In genomic region chr3:66980111-66980975, GRCm38 (mm10) we compare ENCODE assay signal across 9 mouse cellular contexts. TPM values are rescaled to one million over a fixed set of nuclear protein-coding genes. Genes with fewer than 3 reads are reported as not detected.
A peak's percentile ranks its signal among the peaks of the same experiment; 100 is the strongest.
DNase-seq lines count a peak whose midpoint lies in the region; ATAC-seq and TF ChIP-seq lines count a peak whose summit lies in the region.
"Had no signal": no experiment of that assay in that cellular context is flagged by ENCODE, and none has a peak within 500 bp of the region (broad histone marks: within the 10 kb centered on the region; RNA-seq: fewer than 3 reads in every experiment).

No protein-coding gene starts in this region.

- H3K4me1 ChIP-seq in kidney, embryonic 15.5 days: peaks cover 35% of the 10 kb centered on the region
- peaks cover 23% of the 10 kb centered on the region for H3K4me1 ChIP-seq in embryonic facial prominence, embryonic 15.5 days
- H3K4me1 ChIP-seq in kidney, embryonic 16.5 days (ENCODE audit: insufficient read depth, low read length): peaks cover 18% of the 10 kb centered on the region
- H3K4me1 ChIP-seq in neural tube, embryonic 13.5 days (replicated peaks): peaks cover 29% of the 10 kb centered on the region

- no peak overlapping the region for H3K9ac ChIP-seq in kidney, embryonic 15.5 days
- peak overlapping the region; percentile 42 for H3K9ac ChIP-seq in embryonic facial prominence, embryonic 15.5 days
- no peak overlapping the region for H3K9ac ChIP-seq in kidney, embryonic 16.5 days (replicated peaks; ENCODE audit: low read length)
- H3K9ac ChIP-seq in neural tube, embryonic 13.5 days: peak overlapping the region; percentile 63

- ATAC-seq in kidney, embryonic 15.5 days (replicated peaks; ENCODE audit: low FRiP score): no peak
- no peak for ATAC-seq in embryonic facial prominence, embryonic 15.5 days (ENCODE audit: insufficient number of reproducible peaks, low FRiP score, low TSS enrichment, low read depth)
- peak; percentile 9; the same call in 1 of the 2 replicates for ATAC-seq in kidney, embryonic 16.5 days (ENCODE audit: low FRiP score, low TSS enrichment)
- ATAC-seq in neural tube, embryonic 13.5 days (ENCODE audit: low read depth): no peak
- no peak for ATAC-seq in erythroblast, adult 5-6 weeks (replicated peaks; ENCODE audit: low FRiP score, poor library complexity, severe bottlenecking)

- peak overlapping the region; percentile 51 for H3K4me3 ChIP-seq in kidney, embryonic 15.5 days (replicated peaks)
- H3K4me3 ChIP-seq in embryonic facial prominence, embryonic 15.5 days (replicated peaks): peak overlapping the region; percentile 60
- H3K4me3 ChIP-seq in kidney, embryonic 16.5 days (ENCODE audit: low read length): peak overlapping the region; percentile 51
- peak overlapping the region; percentile 43 for H3K4me3 ChIP-seq in neural tube, embryonic 13.5 days
- H3K4me3 ChIP-seq in layer of hippocampus, adult 2 months: no peak overlapping the region

- no peak for TF ChIP-seq CTCF in layer of hippocampus, adult 2 months (conservative IDR thresholded peaks at IDR 0.05)

- H3K27ac ChIP-seq in kidney, embryonic 15.5 days: no peak overlapping the region
- peak overlapping the region; percentile 85 for H3K27ac ChIP-seq in embryonic facial prominence, embryonic 15.5 days (replicated peaks)
- no peak overlapping the region for H3K27ac ChIP-seq in kidney, embryonic 16.5 days (ENCODE audit: low read length)
- peak overlapping the region; percentile 64; the same call in 1 of the 2 replicates for H3K27ac ChIP-seq in neural tube, embryonic 13.5 days (replicated peaks)
- no peak overlapping the region for H3K27ac ChIP-seq in layer of hippocampus, adult 2 months
- H3K27ac ChIP-seq: macrophage had no signal

- WGBS in kidney, embryonic 15.5 days: 1% methylated on average over 29 of the region's 29 CpGs
- 2% methylated on average over 29 of the region's 29 CpGs for WGBS in embryonic facial prominence, embryonic 15.5 days
- WGBS in kidney, embryonic 16.5 days: 2% methylated on average over 29 of the region's 29 CpGs
- 2% methylated on average over 29 of the region's 29 CpGs for WGBS in neural tube, embryonic 13.5 days

- DNase-seq in kidney, postnatal 14 days: no peak
- DNase-seq in layer of hippocampus, adult 2 months (ENCODE audit: low spot score in 2 of 2): no peak
- no peak for DNase-seq in right cerebral cortex, adult 2 months (ENCODE audit: low spot score in 2 of 2)

- no peaks in the 10 kb centered on the region for H3K9me3 ChIP-seq in kidney, embryonic 15.5 days (replicated peaks)
- H3K9me3 ChIP-seq in embryonic facial prominence, embryonic 15.5 days (replicated peaks): no peaks in the 10 kb centered on the region
- no peaks in the 10 kb centered on the region for H3K9me3 ChIP-seq in kidney, embryonic 16.5 days (ENCODE audit: low read length)
- H3K9me3 ChIP-seq in neural tube, embryonic 13.5 days: no peaks in the 10 kb centered on the region

- peak overlapping the region; percentile 88 for H3K4me2 ChIP-seq in kidney, embryonic 15.5 days
- H3K4me2 ChIP-seq in embryonic facial prominence, embryonic 15.5 days (replicated peaks): peak overlapping the region; percentile 85
- H3K4me2 ChIP-seq in kidney, embryonic 16.5 days (replicated peaks; ENCODE audit: low read depth, low read length): peak overlapping the region; percentile 62
- peak overlapping the region; percentile 60 for H3K4me2 ChIP-seq in neural tube, embryonic 13.5 days

- no peaks in the 10 kb centered on the region for H3K36me3 ChIP-seq in kidney, embryonic 15.5 days
- no peaks in the 10 kb centered on the region for H3K36me3 ChIP-seq in embryonic facial prominence, embryonic 15.5 days
- H3K36me3 ChIP-seq in kidney, embryonic 16.5 days (ENCODE audit: insufficient read depth, low read length): no peaks in the 10 kb centered on the region
- no peaks in the 10 kb centered on the region for H3K36me3 ChIP-seq in neural tube, embryonic 13.5 days

- peaks cover 82% of the 10 kb centered on the region for H3K27me3 ChIP-seq in kidney, embryonic 15.5 days
- peaks cover 55% of the 10 kb centered on the region for H3K27me3 ChIP-seq in embryonic facial prominence, embryonic 15.5 days
- peaks cover 76% of the 10 kb centered on the region for H3K27me3 ChIP-seq in kidney, embryonic 16.5 days (ENCODE audit: insufficient read depth, low read length)
- H3K27me3 ChIP-seq in neural tube, embryonic 13.5 days: peaks cover 88% of the 10 kb centered on the region

RNA-seq across cellular contexts. Expression of gene Rsrc1, which starts 0.8 kb away (rescaled TPM):
- 31.2 and 32.1 TPM in 2 replicates for polyA plus RNA-seq in kidney, embryonic 15.5 days (2015; fragmentation: Nextera tagmentation; extraction: Ambion mirVana)
- polyA plus RNA-seq in embryonic facial prominence, embryonic 15.5 days (2015; fragmentation: Nextera tagmentation; extraction: Ambion mirVana): 38.4 and 39.6 TPM in 2 replicates
- polyA plus RNA-seq in kidney, embryonic 16.5 days (2015; fragmentation: Nextera tagmentation; extraction: Ambion mirVana): 28.3 and 28.9 TPM in 2 replicates
- polyA plus RNA-seq in neural tube, embryonic 13.5 days (2015; fragmentation: Nextera tagmentation; extraction: Ambion mirVana): 34.5 and 39.0 TPM in 2 replicates
- total RNA-seq in erythroblast, adult 5-6 weeks (2015; ENCODE audit: low replicate concordance): 5.0 and 6.7 TPM in 2 replicates
- 4.2 and 6.8 TPM in 2 replicates for total RNA-seq in erythroblast, adult 5-6 weeks (2017; ENCODE audit: low replicate concordance)
- total RNA-seq in layer of hippocampus, adult 2 months (2021): 10 to 100 TPM; 40.2 to 41.5 TPM

RNA-seq across cellular contexts. Expression of gene Shox2, which starts 1.2 kb away (rescaled TPM):
- polyA plus RNA-seq in kidney, embryonic 15.5 days (2015; fragmentation: Nextera tagmentation; extraction: Ambion mirVana): 1.3 and 1.7 TPM in 2 replicates
- polyA plus RNA-seq in embryonic facial prominence, embryonic 15.5 days (2015; fragmentation: Nextera tagmentation; extraction: Ambion mirVana): 27.1 and 30.8 TPM in 2 replicates
- 0.22 and 0.48 TPM in 2 replicates for polyA plus RNA-seq in kidney, embryonic 16.5 days (2015; fragmentation: Nextera tagmentation; extraction: Ambion mirVana)
- polyA plus RNA-seq in neural tube, embryonic 13.5 days (2015; fragmentation: Nextera tagmentation; extraction: Ambion mirVana): 18.6 and 18.9 TPM in 2 replicates
- total RNA-seq in erythroblast, adult 5-6 weeks (2015; ENCODE audit: low replicate concordance): not detected in 2 replicates
- not detected in 2 replicates for total RNA-seq in erythroblast, adult 5-6 weeks (2017; ENCODE audit: low replicate concordance)
- under 1 TPM in 1 of 2 experiments, not detected in 1; 0.87 TPM for total RNA-seq in layer of hippocampus, adult 2 months (2021)

Comparison
In these comparisons a context has a peak if more than half of its experiments do, and no peak if none do; other contexts are left out.
1. H3K27ac ChIP-seq: peak in embryonic facial prominence, embryonic 15.5 days (single experiment) and neural tube, embryonic 13.5 days (single experiment); none in kidney, embryonic 15.5 days (single experiment), kidney, embryonic 16.5 days (single experiment) and layer of hippocampus, adult 2 months (single experiment).
2. H3K9ac ChIP-seq: peak in embryonic facial prominence, embryonic 15.5 days (single experiment) and neural tube, embryonic 13.5 days (single experiment); none in kidney, embryonic 15.5 days (single experiment) and kidney, embryonic 16.5 days (single experiment).
3. Peak in every context shown above with its lines, with median percentiles within 50 percentile points of each other: H3K4me2 ChIP-seq.